Mouse (Mus musculus) embryonic facial prominence, embryonic 12.5 days (tissue): Measurements from ENCODE around the gene Ppp1r3c. TPM values are rescaled to one million over a fixed set of nuclear protein-coding genes. Genes with fewer than 3 reads are reported as not detected.
"Not testable (repeated sequence)": the region's sequence is repeated elsewhere in the genome, so short reads cannot be mapped to it uniquely, and the experiment has no call there.

Experiments used
- ATAC-seq: fragments of 200-750 bp; cut with Nextera tagmentation; 2 replicates; pipeline ENCODE4 v1.8.0; 2017; ENCODE audit not compliant: insufficient number of reproducible peaks, insufficient read depth, low FRiP score, low TSS enrichment
- H3K27ac ChIP-seq: fragments of 300-500 bp; sonication (generic); 2 replicates; pipeline ENCODE4 v1.5.1; 2016; ENCODE audit warnings: mild to moderate bottlenecking
- H3K27me3 ChIP-seq: fragments of 300-500 bp; sonication (generic); 2 replicates; pipeline ENCODE4 v1.6.1; 2016; ENCODE audit warnings: mild to moderate bottlenecking, moderate library complexity
- H3K36me3 ChIP-seq: fragments of 300-500 bp; sonication (generic); 2 replicates; pipeline ENCODE4 v1.6.1; 2016; ENCODE audit warnings: mild to moderate bottlenecking
- H3K4me1 ChIP-seq: fragments of 300-500 bp; sonication (generic); 2 replicates; pipeline ENCODE4 v1.6.1; 2016
- H3K4me2 ChIP-seq: fragments of 300-500 bp; sonication (generic); replicated peaks from 2 replicates; pipeline ENCODE4 v1.6.1; 2016; ENCODE audit warnings: mild to moderate bottlenecking, moderate library complexity
- H3K4me3 ChIP-seq: fragments of 300-500 bp; sonication (generic); 2 replicates; pipeline ENCODE4 v1.5.1; 2016; ENCODE audit warnings: mild to moderate bottlenecking
- H3K9ac ChIP-seq: fragments of 300-500 bp; sonication (generic); 2 replicates; pipeline ENCODE4 v1.6.1; 2016; ENCODE audit warnings: mild to moderate bottlenecking, moderate library complexity
- H3K9me3 ChIP-seq: fragments of 300-500 bp; sonication (generic); 2 replicates; pipeline ENCODE4 v1.6.1; 2016; ENCODE audit warnings: mild to moderate bottlenecking, moderate library complexity
- WGBS: fragments of 180-500 bp; shearing (Covaris S2); methylation state at CpG from one replicate; pipeline ENCODE4 v1.1.7; 2016; 5-methylcytosine and 5-hydroxymethylcytosine counted together
- polyA plus RNA-seq: library from polyadenylated mRNA; unstranded; fragments of >200 nt; fragmentation: Nextera tagmentation; extraction: Ambion mirVana; gene quantifications from 2 replicates; pipeline ENCODE4 v1.2.1, GENCODE M21; 2016

The Ppp1r3c gene
- polyA plus RNA-seq, 1 experiment from 2014 or later = 6.2 TPM

DNA sequence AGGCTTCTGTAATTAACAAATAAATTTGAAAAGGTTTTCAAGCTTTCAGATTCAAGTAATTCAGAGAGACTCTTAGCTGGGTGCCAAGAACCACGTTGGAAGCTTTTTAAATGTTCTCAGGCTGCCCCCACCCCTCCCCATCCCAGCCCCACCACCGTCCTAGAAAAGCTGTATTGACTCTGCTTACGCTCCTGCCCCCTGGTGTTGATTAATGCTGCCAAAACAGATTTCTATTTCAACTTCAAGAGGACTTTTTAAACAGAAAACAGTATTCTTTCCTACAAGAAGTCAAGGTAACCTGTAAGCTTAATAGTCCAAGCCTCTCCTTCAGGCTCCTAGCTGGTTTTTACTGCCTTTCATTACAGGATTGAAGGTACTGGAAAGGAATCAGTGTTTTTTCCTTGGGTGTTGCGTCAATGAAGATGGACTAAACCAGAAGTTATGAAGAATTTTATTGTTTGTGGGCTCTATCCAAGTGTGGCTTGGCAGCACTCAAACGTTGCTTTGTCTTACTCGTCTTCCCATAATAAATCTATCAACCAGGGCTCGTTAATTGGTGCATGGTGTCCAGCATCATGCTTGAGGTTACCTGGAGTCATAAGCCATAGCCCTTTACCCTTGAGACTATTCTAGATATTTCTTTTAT, 3.2 kb upstream of the Ppp1r3c start:
- WGBS = 58% methylated on average over 7 of the region's 7 CpGs

DNA sequence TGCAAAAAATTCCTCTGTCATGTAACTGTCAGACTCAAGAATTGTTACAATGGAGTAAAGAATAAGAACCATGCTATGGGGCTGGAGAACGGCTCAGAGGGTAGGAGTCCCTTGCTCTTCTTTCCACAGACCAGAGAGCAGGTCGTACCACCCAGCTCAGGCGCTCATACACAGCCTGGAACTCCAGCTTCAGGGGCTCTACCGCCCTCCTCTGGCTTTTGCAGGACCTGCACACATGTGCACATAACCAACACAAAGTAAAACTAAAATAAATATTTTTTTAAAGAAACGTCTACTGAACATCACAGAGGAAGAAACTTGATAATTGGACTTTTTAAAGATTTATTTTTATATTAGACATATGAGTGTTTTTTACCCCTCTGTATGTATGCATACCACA, 1.6 kb upstream of the Ppp1r3c start:
- no peaks in the 10 kb centered on the region for H3K9me3 ChIP-seq
- no peaks in the 10 kb centered on the region for H3K27me3 ChIP-seq
- no peak overlapping the region for H3K27ac ChIP-seq
- H3K36me3 ChIP-seq = 0 out of 2 replicates have a peak, but pooled peaks cover 6% of the 10 kb centered on the region
- no peak for ATAC-seq
- no peaks in the 10 kb centered on the region for H3K4me1 ChIP-seq
- H3K9ac ChIP-seq = no peak overlapping the region
- WGBS = 79% methylated on average over 5 of the region's 5 CpGs
- no peak overlapping the region for H3K4me2 ChIP-seq
- no peak overlapping the region for H3K4me3 ChIP-seq

More for the DNA sequence above, 3.2 kb upstream of the Ppp1r3c start:
- no peak overlapping the region for H3K9ac ChIP-seq
- no peak for ATAC-seq
- H3K4me3 ChIP-seq = no peak overlapping the region
- no peaks in the 10 kb centered on the region for H3K27me3 ChIP-seq
- no peak overlapping the region for H3K27ac ChIP-seq
- H3K4me2 ChIP-seq = no peak overlapping the region
- no peaks in the 10 kb centered on the region for H3K4me1 ChIP-seq
- no peaks in the 10 kb centered on the region for H3K36me3 ChIP-seq
- H3K9me3 ChIP-seq = no peaks in the 10 kb centered on the region

DNA sequence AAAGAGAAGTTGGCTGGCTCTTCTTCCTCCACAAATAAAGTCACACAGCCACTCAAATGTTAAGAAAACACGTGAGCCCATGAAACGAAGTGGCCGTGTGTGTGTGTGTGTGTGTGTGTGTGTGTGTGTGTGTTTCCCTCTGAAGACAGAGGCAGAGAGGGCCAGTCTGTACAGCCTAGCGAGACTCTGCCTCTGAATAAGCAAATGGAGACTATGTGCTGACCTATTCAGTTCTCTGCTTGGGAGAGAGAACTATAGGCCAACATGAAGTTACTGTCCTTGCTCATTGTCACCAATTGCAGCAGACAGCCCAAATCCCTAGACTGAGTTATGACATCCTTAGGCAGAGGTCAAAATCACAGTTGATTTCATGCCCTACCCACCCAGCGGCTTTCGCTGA, 634 bp upstream of the Ppp1r3c start:
- Histone ChIP-seq H3K27me3 (no peaks in the 10 kb centered on the region), H3K4me2 (peak overlapping the region; percentile 58), H3K27ac (peak overlapping the region; percentile 78), H3K4me1 (no peaks in the 10 kb centered on the region), H3K9ac (peak overlapping the region; percentile 52), H3K4me3 (peak overlapping the region; percentile 40), H3K36me3 (0 out of 2 replicates have a peak, but pooled peaks cover 9% of the 10 kb centered on the region), H3K9me3 (no peaks in the 10 kb centered on the region)
- 48% methylated on average over 6 of the region's 6 CpGs for WGBS
- ATAC-seq = peak; percentile 64; the same call in 1 of the 2 replicates

DNA sequence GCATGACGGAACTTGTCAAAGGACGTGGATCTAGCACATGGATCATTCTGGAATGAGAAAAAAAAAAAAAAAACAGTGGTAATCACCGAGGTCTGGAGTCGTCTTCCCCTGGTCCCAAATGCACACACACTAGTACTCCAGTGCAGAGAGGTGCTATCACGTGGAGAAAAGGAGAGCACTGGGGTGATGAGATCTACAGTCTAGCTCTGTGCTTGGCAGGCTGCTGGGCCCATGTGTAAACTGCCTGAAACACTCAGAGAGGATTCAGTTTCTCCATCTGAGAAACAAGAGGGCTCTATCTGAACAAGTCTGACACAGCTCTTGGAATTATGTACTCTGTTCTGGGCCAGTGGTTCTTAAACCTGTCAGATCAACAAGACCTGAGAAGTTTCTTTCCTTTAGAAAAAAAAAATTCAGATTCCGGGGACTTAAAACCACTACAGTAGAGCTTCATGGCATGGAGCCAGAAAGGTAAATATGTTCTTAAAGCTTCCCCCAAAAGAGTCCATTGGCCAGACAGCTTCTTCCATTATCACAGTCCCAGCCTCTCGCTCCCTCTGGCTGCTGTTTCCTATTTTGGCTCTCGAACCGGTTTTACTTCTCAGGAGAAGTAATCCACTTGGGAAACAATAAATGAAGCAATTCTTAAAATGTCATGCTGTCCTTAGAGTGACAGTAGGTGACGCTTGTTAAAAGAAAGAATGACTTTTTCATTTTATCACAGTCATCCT, 2.0 kb downstream of the Ppp1r3c start:
- H3K9me3 ChIP-seq = no peaks in the 10 kb centered on the region
- no peaks in the 10 kb centered on the region for H3K4me1 ChIP-seq
- H3K4me2 ChIP-seq = no peak overlapping the region
- no peak overlapping the region for H3K4me3 ChIP-seq
- WGBS = 78% methylated on average over 10 of the region's 10 CpGs
- ATAC-seq = no peak
- no peak overlapping the region for H3K9ac ChIP-seq
- no peaks in the 10 kb centered on the region for H3K27me3 ChIP-seq
- H3K27ac ChIP-seq = no peak overlapping the region
- 0 out of 2 replicates have a peak, but pooled peaks cover 9% of the 10 kb centered on the region for H3K36me3 ChIP-seq

DNA sequence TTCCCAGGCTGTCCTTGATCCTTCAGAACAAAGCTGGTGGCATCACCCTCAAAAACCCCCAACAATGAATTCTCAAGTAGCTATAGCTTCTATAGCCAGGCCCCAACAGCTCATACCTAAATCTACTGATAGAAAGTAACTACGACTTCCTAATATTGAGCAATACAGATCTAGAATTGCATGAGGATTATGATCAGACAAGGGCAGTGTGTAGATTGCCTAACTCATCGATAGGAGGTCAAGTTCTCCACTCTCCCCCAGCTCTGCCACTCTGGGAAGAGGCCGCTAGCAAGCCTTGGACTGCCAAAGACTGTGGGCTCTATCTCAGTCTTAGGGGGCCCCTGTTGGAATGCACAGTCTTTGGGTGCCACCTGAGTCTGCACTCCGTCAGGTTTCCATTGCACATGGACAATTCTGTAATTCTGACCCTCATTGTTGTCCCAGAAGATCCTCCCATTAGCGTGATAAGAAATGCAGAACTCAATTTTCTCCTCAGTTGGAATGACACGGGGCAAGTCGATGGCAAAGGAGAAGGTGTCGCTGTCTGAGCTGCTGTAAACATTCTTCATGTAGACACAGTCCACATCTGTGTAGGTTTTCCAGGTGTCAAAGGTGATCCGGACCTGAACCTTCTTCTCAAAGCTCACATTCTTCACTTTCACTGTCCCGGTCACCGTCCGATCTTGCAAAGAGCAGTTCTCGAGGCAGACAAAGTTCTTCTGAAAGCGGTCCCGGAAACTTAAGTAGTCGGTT, 3.1 kb downstream of the Ppp1r3c start:
- Histone ChIP-seq H3K4me3 (no peak overlapping the region), H3K27ac (no peak overlapping the region), H3K9ac (no peak overlapping the region), H3K4me1 (no peaks in the 10 kb centered on the region), H3K27me3 (no peaks in the 10 kb centered on the region), H3K9me3 (no peaks in the 10 kb centered on the region), H3K36me3 (0 out of 2 replicates have a peak, but pooled peaks cover 9% of the 10 kb centered on the region), H3K4me2 (no peak overlapping the region)
- ATAC-seq = no peak
- 94% methylated on average over 16 of the region's 16 CpGs for WGBS

DNA sequence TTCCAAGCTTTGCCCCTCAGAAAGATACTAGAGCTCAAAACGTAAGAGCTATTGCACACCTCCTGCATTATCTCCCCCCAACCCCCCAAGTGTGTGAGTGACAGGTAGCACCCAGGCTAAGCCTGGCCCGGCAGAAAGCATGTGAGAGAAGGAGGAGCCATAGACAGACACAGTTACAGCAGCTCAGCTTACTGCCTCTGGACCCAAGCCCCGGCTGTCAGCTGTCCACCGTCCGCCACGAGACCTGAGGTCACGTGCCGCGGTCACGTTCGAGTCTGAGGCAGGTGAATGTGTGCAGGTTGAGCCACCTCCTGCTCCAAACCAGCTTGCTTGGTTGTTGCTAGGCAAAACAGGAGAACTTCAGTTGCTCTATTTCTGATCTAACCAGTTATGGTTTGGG, 5.1 kb downstream of the Ppp1r3c start:
- Histone ChIP-seq H3K36me3 (0 out of 2 replicates have a peak, but pooled peaks cover 9% of the 10 kb centered on the region), H3K9ac (no peak overlapping the region), H3K4me2 (no peak overlapping the region), H3K4me1 (no peaks in the 10 kb centered on the region), H3K4me3 (no peak overlapping the region), H3K27ac (no peak overlapping the region), H3K27me3 (no peaks in the 10 kb centered on the region), H3K9me3 (no peaks in the 10 kb centered on the region)
- 81% methylated on average over 11 of the region's 11 CpGs for WGBS
- no peak for ATAC-seq

DNA sequence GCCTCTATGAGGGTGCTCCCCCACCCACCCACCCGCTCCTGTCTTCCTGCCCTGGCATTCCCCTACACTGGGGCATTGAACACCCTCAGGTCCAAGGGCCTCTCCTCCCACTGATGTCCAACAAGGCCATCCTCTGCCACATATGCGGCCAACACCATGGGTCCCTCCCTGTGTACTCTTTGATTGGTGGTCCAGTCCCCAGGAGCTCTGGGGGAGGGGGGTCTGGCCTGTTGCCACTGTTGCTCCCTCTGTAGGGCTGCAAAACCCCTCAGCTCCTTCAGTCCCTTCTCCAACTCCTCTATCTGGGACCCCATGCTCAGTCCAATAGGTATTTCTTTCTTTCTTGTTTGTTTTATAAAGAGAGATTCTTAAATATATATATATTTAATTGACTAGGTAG, 6.0 kb downstream of the Ppp1r3c start:
- H3K36me3 ChIP-seq, H3K4me1 ChIP-seq, H3K27ac ChIP-seq, H3K4me3 ChIP-seq, H3K9ac ChIP-seq, H3K9me3 ChIP-seq, ATAC-seq, H3K4me2 ChIP-seq, H3K27me3 ChIP-seq: not testable (repeated sequence)
- WGBS = 84% methylated on average over 2 of the region's 2 CpGs

DNA sequence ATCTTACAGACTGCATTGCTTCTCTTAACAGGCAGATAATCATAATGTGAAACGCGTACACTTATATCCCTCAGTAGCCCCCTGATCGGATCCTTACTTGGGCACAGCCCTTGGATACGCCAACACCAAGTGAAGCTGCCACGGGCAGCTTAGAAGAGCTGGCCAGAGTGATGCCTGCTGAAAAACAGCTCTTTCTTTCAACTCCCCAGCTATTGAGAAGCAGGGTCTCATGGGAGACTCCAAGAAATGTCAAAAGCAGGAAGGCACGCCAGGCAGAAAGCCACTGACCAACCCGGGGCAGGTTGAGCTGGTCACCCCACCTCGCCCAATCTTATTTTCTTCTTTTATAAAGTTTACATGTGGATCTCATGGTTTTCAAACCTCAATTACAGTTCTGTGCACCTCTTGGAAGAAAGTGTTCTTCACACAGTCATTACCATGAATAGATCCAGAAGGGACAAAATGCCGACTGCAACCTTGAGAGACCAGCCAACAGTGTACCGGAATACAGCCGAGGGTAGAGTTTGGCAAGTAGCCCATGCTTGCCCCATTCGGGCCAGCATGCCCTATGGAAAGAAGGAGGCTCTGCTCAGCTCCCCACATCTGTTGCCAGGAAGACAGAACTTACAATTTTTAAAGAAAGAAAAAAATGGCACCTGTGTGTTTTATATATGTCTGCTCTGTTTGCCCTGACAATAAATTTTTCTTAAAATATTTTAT, 7.6 kb downstream of the Ppp1r3c start:
- H3K9me3 ChIP-seq = no peaks in the 10 kb centered on the region
- H3K4me2 ChIP-seq = no peak overlapping the region
- no peak overlapping the region for H3K27ac ChIP-seq
- ATAC-seq = no peak
- H3K4me3 ChIP-seq = no peak overlapping the region
- 0 out of 2 replicates have a peak, but pooled peaks cover 9% of the 10 kb centered on the region for H3K36me3 ChIP-seq
- no peak overlapping the region for H3K9ac ChIP-seq
- H3K27me3 ChIP-seq = no peaks in the 10 kb centered on the region
- H3K4me1 ChIP-seq = no peaks in the 10 kb centered on the region
- WGBS = 86% methylated on average over 12 of the region's 12 CpGs

DNA sequence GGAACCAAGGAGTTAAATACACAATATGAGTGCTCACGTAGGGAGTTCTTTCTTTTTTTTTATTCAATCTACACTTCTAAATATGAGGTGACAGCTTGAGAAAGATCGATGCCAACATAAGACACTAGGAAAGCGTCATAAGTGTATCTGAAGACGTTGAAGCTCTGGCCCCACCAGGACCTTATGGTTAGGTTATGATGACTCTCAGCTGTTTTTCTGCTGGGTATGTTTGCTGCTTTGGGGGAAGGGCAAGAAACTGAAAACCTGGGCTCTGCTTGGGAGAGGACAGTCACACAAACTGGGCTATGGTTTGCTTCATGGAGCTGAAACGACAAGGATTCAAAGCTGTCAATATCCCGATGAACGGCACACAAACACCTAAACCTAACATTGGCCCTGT, 11.5 kb downstream of the Ppp1r3c start:
- no peaks in the 10 kb centered on the region for H3K27me3 ChIP-seq
- no peak overlapping the region for H3K27ac ChIP-seq
- no peak overlapping the region for H3K4me2 ChIP-seq
- no peak overlapping the region for H3K9ac ChIP-seq
- H3K4me3 ChIP-seq = no peak overlapping the region
- no peaks in the 10 kb centered on the region for H3K36me3 ChIP-seq
- no peaks in the 10 kb centered on the region for H3K4me1 ChIP-seq
- ATAC-seq = no peak
- no peaks in the 10 kb centered on the region for H3K9me3 ChIP-seq
- 75% methylated on average over 7 of the region's 7 CpGs for WGBS

DNA sequence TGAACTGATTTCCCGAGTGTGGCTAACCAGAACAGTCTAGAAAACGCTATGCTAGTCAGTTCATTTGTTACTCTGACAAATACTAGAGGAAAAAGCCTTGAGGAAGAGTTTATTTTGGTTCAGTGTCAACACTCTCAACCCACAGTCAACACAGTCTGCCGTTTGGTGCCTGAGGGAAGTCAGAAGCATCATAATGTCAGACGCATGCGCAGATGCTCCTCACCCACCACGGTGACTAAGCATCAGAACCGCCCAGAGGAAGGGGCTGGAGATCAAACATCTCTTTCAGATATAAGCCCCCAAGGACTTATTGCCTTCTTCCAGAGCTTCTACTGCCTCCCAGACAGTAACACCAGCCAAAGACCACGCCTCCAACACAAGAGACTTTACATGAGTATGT, 15.3 kb downstream of the Ppp1r3c start:
- Histone ChIP-seq H3K4me3 (no peak overlapping the region), H3K4me2 (no peak overlapping the region), H3K4me1 (no peaks in the 10 kb centered on the region), H3K36me3 (no peaks in the 10 kb centered on the region), H3K27ac (no peak overlapping the region), H3K27me3 (no peaks in the 10 kb centered on the region), H3K9me3 (no peaks in the 10 kb centered on the region), H3K9ac (no peak overlapping the region)
- 76% methylated on average over 8 of the region's 8 CpGs for WGBS
- no peak for ATAC-seq

DNA sequence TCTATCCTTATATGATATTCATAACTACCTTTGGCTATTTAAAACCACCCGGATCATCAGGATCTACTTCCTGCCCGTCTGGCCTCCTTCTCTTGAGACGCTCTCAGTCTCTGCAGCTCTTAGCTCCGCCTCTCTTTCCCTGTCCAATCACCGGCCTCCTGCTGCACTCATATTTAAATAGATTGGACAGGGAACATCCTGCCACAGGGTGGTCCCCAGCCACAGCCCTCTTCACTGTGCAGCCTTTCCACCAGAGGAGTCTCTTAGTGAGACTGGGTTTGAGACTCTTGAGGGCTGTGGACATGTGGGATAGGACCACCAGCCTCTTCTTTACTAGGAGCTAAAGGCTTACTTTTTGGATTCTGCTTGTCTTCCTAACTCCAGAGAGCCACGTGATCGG, 20.2 kb downstream of the Ppp1r3c start:
- Histone ChIP-seq H3K36me3 (no peaks in the 10 kb centered on the region), H3K27me3 (no peaks in the 10 kb centered on the region), H3K4me2 (no peak overlapping the region), H3K4me3 (no peak overlapping the region), H3K4me1 (no peaks in the 10 kb centered on the region), H3K9ac (no peak overlapping the region), H3K27ac (no peak overlapping the region), H3K9me3 (no peaks in the 10 kb centered on the region)
- 60% methylated on average over 7 of the region's 7 CpGs for WGBS
- ATAC-seq = no peak
